Mouse (Mus musculus) c-Kit-positive CD71-positive TER-119-positive erythroid progenitor cells, embryonic 14.5 days (primary cell): ENCODE results near the gene Kcnk15.

Source experiments
- DNase-seq: peaks from one replicate; pipeline ENCODE4 v3.0.0-alpha.2; 2013; ENCODE audit warnings: low spot score

Gene Kcnk15

DNA sequence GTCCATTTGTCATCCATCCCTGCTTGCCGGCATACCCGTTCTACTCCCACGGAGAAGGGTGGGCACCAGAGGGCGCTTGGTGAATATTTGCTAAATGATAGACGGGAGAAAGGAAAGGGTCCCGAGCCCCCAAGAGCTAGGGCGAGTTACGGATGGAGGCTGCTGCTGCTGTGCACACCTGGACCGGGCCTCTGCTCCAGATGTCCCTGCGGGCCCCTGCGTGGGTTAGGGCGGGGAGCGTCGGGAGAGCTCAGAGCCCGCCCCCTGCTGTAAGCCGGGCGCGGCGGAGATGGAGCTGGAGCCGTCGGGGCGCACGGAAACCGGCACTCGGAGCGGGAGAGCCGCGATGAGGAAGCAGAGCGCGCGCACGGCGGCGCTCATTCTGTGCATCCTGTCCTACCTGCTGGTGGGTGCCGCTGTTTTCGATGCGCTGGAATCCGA, at the start of gene Kcnk15:
Kcnk15 (plus strand) TSS at position 191 of the 441 bp plus-strand sequence.
- no peak for DNase-seq

- no peak for DNase-seq
These were observed 49.6 kb upstream of the Kcnk15 start for GRCm38 (mm10) chr2:163803838-163804237.

DNA sequence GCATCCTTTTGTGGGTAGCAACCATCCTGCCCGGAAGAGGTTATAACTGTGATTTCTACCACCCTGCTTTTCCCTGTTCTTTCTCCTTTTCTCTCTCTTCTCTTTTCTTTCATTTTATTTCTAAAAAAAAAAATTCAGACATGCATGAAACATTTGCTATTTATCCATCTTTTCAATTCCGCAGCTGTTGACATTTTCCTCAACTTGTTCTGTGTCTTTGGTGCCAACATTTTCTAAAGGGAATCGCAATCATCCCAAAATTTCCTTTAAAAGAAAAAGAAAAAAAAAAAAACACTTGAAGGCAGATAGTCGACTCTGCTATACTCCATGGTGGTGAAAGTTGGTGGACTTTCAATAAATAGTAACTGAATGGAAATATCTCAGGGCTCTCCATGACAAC, 44.3 kb upstream of the Kcnk15 start:
- no peak for DNase-seq

- DNase-seq = no peak
These were observed 43.7 kb upstream of the Kcnk15 start for GRCm38 (mm10) chr2:163809704-163810103.

DNA sequence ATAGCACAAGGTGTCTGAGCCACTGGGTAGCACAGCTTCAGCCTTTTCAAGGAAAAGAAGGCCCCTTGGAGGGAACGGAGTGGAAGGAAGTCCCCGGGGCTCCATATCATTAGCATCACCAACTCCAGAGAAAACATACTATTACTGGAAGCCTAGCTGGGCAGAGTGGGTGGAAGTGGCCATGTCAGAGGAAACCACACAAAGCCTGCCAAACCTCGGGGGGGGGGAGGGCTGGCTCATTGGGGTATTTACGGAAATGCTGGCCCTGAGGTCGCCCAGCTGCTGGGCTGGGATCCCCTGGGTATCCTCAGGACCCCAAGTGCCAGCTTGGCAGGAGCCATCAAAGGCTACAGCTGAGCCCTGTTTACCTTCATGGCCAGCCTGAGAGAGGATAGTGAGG, 40.4 kb upstream of the Kcnk15 start:
- no peak for DNase-seq

GRCm38 (mm10) chr2:163814739-163815465, 38.5 kb upstream of the Kcnk15 start:
- DNase-seq = no peak

DNA sequence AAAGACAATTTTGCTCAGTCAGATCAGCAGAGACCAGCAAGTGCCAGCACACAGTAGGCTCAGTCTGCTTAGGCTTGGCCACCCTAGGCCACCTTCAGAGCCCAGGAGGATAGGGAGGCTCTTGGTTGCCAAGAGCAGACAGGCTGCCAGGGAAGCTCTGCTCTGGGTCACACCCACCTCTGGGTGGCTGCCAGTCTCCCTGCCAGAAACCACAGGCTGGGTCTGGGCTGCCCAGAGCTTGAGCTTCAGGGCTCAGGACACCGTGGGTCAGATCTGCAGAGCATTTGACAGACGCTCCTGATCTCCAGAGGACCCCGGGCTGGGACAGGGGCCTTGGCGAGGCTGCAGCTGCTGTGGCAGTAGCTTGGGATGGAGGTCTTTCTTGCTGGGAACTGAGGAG, 32.8 kb upstream of the Kcnk15 start, which contains the start of gene Ccn5:
Ccn5 (plus strand) TSS at position 255 of the 400 bp plus-strand sequence.
- DNase-seq = no peak

DNA sequence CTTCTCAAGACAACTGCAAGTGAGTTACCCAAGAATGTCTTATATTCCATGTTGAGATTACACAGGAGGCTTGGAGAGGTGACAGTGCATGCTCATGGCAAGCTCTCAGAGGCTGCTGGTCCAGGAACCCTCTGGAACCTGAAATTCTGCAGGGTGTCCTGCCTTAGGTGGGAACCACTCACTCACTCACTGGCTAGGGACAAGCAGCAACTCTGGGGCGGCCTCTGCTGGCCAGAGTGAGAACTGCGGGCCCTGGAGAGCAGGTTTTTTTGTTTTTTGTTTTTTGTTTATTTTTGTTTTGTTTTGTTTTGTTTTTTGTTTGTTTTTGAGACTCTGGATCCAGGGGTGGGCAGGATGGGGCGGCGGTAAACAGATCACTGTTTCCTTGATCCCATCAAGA, 30.2 kb upstream of the Kcnk15 start:
- peak; percentile 35 for DNase-seq

DNA sequence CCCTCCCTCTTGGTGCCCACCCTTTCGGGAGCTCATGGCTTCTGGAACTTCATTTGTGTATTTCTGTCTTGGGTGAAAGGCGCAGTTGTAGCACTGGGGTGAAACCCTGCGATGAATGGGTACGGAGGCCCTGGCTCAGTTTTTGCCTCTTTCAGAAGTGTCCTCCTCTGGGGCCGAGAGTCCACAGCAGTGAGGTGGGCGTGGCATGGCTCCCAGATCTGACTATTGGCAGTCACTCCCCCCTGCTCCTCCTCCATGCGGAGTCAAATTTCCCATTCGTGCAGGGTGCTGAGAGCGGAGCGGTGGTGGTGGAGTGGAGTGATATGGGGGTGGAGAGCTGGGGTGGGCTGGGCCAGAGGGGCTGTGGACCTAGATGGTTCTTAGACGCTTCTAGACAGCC, 29.7 kb upstream of the Kcnk15 start:
- no peak for DNase-seq

- no peak for DNase-seq
These were observed 27.6 kb upstream of the Kcnk15 start for GRCm38 (mm10) chr2:163825861-163826260.

GRCm38 (mm10) chr2:163826494-163826893, 27.0 kb upstream of the Kcnk15 start:
- no peak for DNase-seq

DNA sequence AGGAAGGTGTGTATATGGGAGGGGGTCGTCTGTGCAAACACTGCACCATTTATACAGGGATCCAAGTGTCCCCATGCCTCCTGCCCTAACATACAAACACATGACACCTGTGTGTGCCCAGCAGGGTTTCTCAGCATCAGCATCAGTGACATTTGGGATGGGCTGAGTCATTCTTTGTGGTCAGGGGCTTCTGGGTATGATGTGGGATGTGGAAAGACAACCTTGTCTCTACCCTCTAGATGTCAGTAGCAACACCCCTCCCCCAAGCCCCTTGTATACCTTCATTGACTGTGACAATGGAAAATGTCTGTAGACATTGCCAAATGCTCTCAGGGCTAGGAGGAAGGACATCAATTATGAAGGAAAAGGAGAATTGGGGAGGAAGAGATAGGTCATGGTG, 22.3 kb upstream of the Kcnk15 start:
- DNase-seq = no peak

DNA sequence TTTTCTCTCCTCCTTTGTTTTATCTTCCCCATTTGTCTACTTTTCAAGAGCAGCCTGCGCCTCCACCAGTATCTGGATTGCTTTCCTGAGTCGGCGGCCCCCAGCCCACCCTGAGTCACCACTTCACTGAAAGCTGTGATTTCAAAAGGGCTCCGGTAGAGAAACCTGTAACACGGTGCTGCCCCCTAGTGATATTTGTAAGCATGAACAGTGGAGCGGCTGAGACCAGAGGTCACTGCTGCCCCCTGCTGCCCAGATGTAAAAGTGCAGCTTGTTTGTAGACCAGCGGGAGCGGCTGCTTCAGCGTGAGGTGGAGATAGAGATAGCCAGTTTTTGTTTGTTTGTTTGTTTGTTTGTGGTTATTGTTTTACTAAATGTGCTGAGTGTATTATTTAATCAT, 15.4 kb upstream of the Kcnk15 start:
- DNase-seq = peak; percentile 64

- no peak for DNase-seq
These were observed 13.9 kb upstream of the Kcnk15 start for GRCm38 (mm10) chr2:163839519-163839918.

- DNase-seq = no peak
These were observed 11.4 kb upstream of the Kcnk15 start for GRCm38 (mm10) chr2:163842043-163842442.

GRCm38 (mm10) chr2:163857233-163857632, 3.8 kb downstream of the Kcnk15 start:
- DNase-seq = no peak

DNA sequence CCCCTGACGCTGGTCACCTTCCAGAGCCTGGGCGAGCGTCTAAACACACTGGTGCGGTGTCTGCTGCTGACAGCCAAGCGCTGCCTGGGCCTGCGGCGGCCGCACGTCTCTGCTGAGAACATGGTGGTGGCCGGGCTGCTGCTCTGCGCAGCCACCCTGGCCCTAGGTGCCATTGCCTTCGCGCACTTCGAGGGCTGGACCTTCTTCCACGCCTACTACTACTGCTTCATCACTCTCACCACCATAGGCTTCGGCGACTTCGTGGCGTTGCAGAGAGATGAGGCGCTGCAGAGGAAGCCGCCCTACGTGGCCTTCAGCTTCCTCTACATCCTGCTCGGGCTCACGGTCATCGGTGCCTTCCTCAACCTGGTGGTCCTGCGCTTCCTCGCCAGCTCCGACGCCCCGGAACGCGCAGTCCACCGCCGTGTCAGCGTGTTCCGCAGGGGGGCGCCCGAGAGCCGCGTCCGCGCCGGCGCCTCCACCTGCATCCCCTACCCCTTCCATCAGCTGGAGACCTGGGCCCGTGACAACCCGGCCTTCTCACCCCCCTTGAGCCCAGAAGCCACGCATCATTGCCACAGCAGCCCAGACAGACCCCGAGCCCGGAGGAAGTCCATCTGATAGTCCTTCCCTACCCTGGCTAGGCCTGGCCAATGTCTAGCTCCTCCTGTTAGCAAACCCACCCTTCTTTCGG, 5.0 kb downstream of the Kcnk15 start:
- DNase-seq = no peak

DNA sequence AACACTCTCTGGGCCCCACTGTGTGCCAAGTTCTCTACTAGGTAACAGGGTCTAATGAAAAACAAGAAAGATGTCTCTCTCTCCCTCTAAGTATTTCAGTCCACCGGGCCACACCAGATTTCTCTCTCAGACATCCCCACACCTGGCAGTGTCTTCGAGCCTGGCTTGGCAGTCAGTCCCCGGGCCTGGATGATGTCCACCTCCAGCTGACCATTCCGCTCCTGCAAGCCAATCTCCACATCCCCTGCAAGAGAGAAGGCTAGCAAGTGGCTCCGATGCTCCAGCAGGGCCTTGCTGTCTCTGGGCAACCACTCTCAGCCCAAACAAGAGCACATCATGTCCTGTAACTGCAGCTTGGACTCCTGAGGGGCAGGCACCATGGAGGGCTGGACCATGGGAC, 11.9 kb downstream of the Kcnk15 start:
- no peak for DNase-seq

DNA sequence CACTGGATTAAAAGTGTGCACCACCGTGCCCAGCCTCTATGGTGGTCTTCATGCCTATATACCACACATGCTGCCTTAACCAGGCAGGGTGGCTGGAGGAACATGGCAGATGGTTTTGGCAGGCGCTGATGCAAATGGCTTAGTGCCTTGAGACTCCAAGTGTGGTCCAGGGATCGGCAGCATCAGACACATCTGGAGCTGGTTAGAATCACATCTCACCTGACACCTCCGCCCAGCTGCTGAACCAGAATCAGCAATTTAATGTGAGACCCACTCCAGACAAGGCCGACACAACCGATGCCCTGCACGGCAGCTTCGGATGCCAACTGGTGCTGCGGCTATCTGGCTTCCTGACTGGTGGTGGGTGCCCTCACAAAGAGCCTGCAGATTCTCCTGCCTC, 12.6 kb downstream of the Kcnk15 start:
- no peak for DNase-seq

- DNase-seq = no peak
These were observed 16.3 kb downstream of the Kcnk15 start for GRCm38 (mm10) chr2:163869783-163870182.

DNA sequence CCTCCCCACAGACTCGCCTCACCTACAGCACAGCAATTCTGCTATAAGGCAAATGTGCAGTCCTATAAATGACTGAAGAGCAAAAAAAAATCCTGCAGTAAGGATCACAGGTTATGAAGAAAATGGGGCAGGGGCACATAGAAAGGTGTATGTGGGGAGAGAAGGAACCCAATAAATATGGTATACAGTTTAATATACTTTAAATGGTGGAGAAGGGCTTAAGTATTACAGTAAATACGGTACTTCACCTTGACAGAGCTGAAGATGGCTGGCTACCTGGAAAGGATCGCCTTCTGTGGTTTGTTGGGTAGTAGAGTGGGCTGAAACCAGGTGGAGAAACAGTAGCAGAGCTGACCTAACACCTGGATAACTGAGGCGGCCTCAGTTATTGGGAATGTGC, 17.8 kb downstream of the Kcnk15 start:
- DNase-seq = no peak

- no peak for DNase-seq
These were observed 18.5 kb downstream of the Kcnk15 start for GRCm38 (mm10) chr2:163871906-163872305.

DNA sequence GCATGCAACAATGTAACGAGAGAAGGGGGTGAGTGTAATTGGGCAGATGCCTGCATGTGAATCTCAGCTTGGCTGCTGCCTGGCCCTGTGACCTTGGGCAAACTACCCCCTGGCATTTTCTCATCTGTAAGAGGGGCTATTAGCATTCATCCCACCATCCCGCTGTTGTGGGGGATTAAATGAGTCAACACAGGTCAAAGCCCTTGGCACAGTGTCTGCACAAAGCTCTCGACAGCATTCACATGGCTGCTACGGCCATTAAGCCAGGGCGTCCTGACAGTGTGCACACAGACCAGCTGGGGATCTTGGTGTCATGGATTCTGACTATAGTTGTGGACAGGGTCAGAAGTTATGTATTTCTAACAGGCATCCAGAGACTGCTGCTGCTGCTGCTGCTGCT, 21.4 kb downstream of the Kcnk15 start:
- DNase-seq = no peak

- DNase-seq = no peak
These were observed 22.0 kb downstream of the Kcnk15 start for GRCm38 (mm10) chr2:163875484-163875883.
